Mouse (Mus musculus): ENCODE measurements at regions not wholly inside any gene's neighbourhood (a gene's known extent, or its start where the extent isn't known, plus 50 kb on each side); places are given as distances from the start of the nearest gene placed in this dataset.

- DNase-seq: no peak
Observed at GRCm38 (mm10) chr6:117332641-117333040, 164.3 kb downstream of the Cxcl12 start.

- no peak for DNase-seq
Observed at GRCm38 (mm10) chr6:117342123-117342522, 173.8 kb downstream of the Cxcl12 start.

GRCm38 (mm10) chr6:117347356-117347755 lies 179.0 kb downstream of the Cxcl12 start:
- DNase-seq: no peak

GRCm38 (mm10) chr6:117351846-117352245 lies 183.5 kb downstream of the Cxcl12 start:
- no peak for DNase-seq

GRCm38 (mm10) chr6:117353091-117353490 lies 184.8 kb downstream of the Cxcl12 start:
- DNase-seq: no peak

GRCm38 (mm10) chr6:117356101-117356500 lies 187.8 kb downstream of the Cxcl12 start:
- DNase-seq: no peak

- DNase-seq: no peak
Observed at GRCm38 (mm10) chr6:117359401-117359800, 191.1 kb downstream of the Cxcl12 start.

GRCm38 (mm10) chr6:117366563-117366962 lies 198.2 kb downstream of the Cxcl12 start:
- no peak for DNase-seq

GRCm38 (mm10) chr6:117375989-117376388 lies 207.7 kb downstream of the Cxcl12 start:
- no peak for DNase-seq

- no peak for DNase-seq
Observed at GRCm38 (mm10) chr6:117379904-117380303, 211.6 kb downstream of the Cxcl12 start.

- DNase-seq: no peak
Observed at GRCm38 (mm10) chr6:117390233-117390848, 222.0 kb downstream of the Cxcl12 start.

GRCm38 (mm10) chr6:117393480-117393879 lies 225.1 kb downstream of the Cxcl12 start:
- DNase-seq: no peak

GRCm38 (mm10) chr6:117405589-117406311 lies 237.4 kb downstream of the Cxcl12 start:
- DNase-seq: no peak

- DNase-seq: no peak
Observed at GRCm38 (mm10) chr6:117406312-117406595, 237.9 kb downstream of the Cxcl12 start.

- no peak for DNase-seq
Observed at GRCm38 (mm10) chr6:117406757-117407156, 238.4 kb downstream of the Cxcl12 start.

GRCm38 (mm10) chr6:117407206-117407858 lies 239.0 kb downstream of the Cxcl12 start:
- no peak for DNase-seq

GRCm38 (mm10) chr6:117407953-117408352 lies 239.6 kb downstream of the Cxcl12 start:
- DNase-seq: no peak

GRCm38 (mm10) chr6:117408971-117409783 lies 240.8 kb downstream of the Cxcl12 start:
- no peak for DNase-seq

GRCm38 (mm10) chr6:117414926-117415325 lies 246.6 kb downstream of the Cxcl12 start:
- no peak for DNase-seq

- DNase-seq: no peak
Observed at GRCm38 (mm10) chr6:117415901-117416300, 247.6 kb downstream of the Cxcl12 start.

- no peak for DNase-seq
Observed at GRCm38 (mm10) chr6:117416461-117416860, 248.1 kb downstream of the Cxcl12 start.

GRCm38 (mm10) chr6:117422846-117423573 lies 254.7 kb downstream of the Cxcl12 start:
- DNase-seq: no peak
